Mouse (Mus musculus) limb, embryonic 14.5 days (tissue): ENCODE measurements at regions not wholly inside any gene's neighbourhood (a gene's known extent, or its start where the extent isn't known, plus 50 kb on each side); places are given as distances from the start of the nearest gene placed in this dataset.
"Not testable (repeated sequence)": the region's sequence is repeated elsewhere in the genome, so short reads cannot be mapped to it uniquely, and the experiment has no call there.

Experiments used
- ATAC-seq: fragments of 200-750 bp; cut with Nextera tagmentation; 2 replicates; pipeline ENCODE4 v1.8.0; 2017; ENCODE audit warnings: low read depth, moderate number of reproducible peaks, moderate TSS enrichment; ENCODE audit not compliant: low FRiP score
- DNase-seq: peaks from one replicate; pipeline ENCODE4 v3.0.0-alpha.2; 2015; ENCODE audit warnings: low spot score
- H3K27ac ChIP-seq: fragments of 300-500 bp; sonication (generic); replicated peaks from 2 replicates; pipeline ENCODE4 v1.5.1; 2014; ENCODE audit warnings: low read depth, mild to moderate bottlenecking, low read length, moderate library complexity, mixed read lengths
- H3K27me3 ChIP-seq: fragments of 300-500 bp; sonication (generic); 2 replicates; pipeline ENCODE4 v1.6.1; 2014; ENCODE audit warnings: low read length, mixed read lengths; ENCODE audit not compliant: control insufficient read depth, insufficient read depth
- H3K36me3 ChIP-seq: fragments of 300-500 bp; sonication (generic); 2 replicates; pipeline ENCODE4 v1.6.1; 2014; ENCODE audit warnings: mild to moderate bottlenecking, low read length, moderate library complexity, mixed read lengths; ENCODE audit not compliant: control insufficient read depth, insufficient read depth
- H3K4me1 ChIP-seq: fragments of 300-500 bp; sonication (generic); 2 replicates; pipeline ENCODE4 v1.6.1; 2014; ENCODE audit warnings: antibody characterized with exemption, low read length, mixed read lengths; ENCODE audit not compliant: control insufficient read depth, insufficient read depth
- H3K4me2 ChIP-seq: fragments of 300-500 bp; sonication (generic); replicated peaks from 2 replicates; pipeline ENCODE4 v1.6.1; 2014; ENCODE audit warnings: low read depth, mild to moderate bottlenecking, low read length, moderate library complexity; ENCODE audit not compliant: severe bottlenecking
- H3K4me3 ChIP-seq: fragments of 300-500 bp; sonication (generic); replicated peaks from 2 replicates; pipeline ENCODE4 v1.5.1; 2014; ENCODE audit warnings: low read length
- H3K9ac ChIP-seq: fragments of 300-500 bp; sonication (generic); 2 replicates; pipeline ENCODE4 v1.6.1; 2014; ENCODE audit warnings: mild to moderate bottlenecking, low read depth, low read length, moderate library complexity; ENCODE audit not compliant: severe bottlenecking
- H3K9me3 ChIP-seq: fragments of 300-500 bp; sonication (generic); 2 replicates; pipeline ENCODE4 v1.6.1; 2016; ENCODE audit warnings: low read length; ENCODE audit not compliant: control insufficient read depth
- POLR2A ChIP-seq: fragments of 200-500 bp; IDR thresholded peaks from 2 replicates; pipeline ENCODE4 v1.8.0; 2012; ENCODE audit warnings: inconsistent platforms, mild to moderate bottlenecking, moderate library complexity, borderline replicate concordance; ENCODE audit not compliant: insufficient read depth, insufficient read length; ENCODE audit errors: extremely low read depth
- WGBS: fragments of 180-500 bp; shearing (Covaris S2); extraction: QIAGEN DNeasy Blood & Tissue Kit; methylation state at CpG from one replicate; pipeline ENCODE4 v1.1.7; 2014; 5-methylcytosine and 5-hydroxymethylcytosine counted together

- WGBS, result 9% methylated on average over 2 of the region's 2 CpGs
- Histone ChIP-seq H3K9me3 (no peaks in the 10 kb centered on the region), H3K36me3 (no peaks in the 10 kb centered on the region), H3K27ac (no peak overlapping the region), H3K27me3 (no peaks in the 10 kb centered on the region), H3K4me1 (peaks cover 8% of the 10 kb centered on the region), H3K4me2 (no peak overlapping the region), H3K9ac (no peak overlapping the region), H3K4me3 (no peak overlapping the region)
- DNase-seq (peak; percentile 25), ATAC-seq (no peak)
- no peak for TF ChIP-seq POLR2A
Measured at GRCm38 (mm10) chr16:50027189-50027588, 226.9 kb downstream of the Cd47 start.

GRCm38 (mm10) chr16:50029711-50030110, 229.4 kb downstream of the Cd47 start:
- Histone ChIP-seq H3K27me3 (no peaks in the 10 kb centered on the region), H3K9ac (no peak overlapping the region), H3K27ac (no peak overlapping the region), H3K4me3 (no peak overlapping the region), H3K36me3 (no peaks in the 10 kb centered on the region), H3K4me1 (peaks cover 8% of the 10 kb centered on the region), H3K4me2 (no peak overlapping the region), H3K9me3 (no peaks in the 10 kb centered on the region)
- 89% methylated on average over 1 of the region's 1 CpGs for WGBS
- TF ChIP-seq POLR2A, result no peak
- no peak for ATAC-seq
- no peak for DNase-seq

- H3K4me2 ChIP-seq, DNase-seq, H3K27me3 ChIP-seq, H3K9me3 ChIP-seq, H3K27ac ChIP-seq, H3K4me3 ChIP-seq, H3K4me1 ChIP-seq, H3K36me3 ChIP-seq, ATAC-seq, H3K9ac ChIP-seq: not testable (repeated sequence)
Measured at GRCm38 (mm10) chr16:50030355-50030754, 230.0 kb downstream of the Cd47 start.

- no peaks in the 10 kb centered on the region for H3K9me3 ChIP-seq
- no peak overlapping the region for H3K27ac ChIP-seq
- peaks cover 8% of the 10 kb centered on the region for H3K4me1 ChIP-seq
- H3K9ac ChIP-seq, result no peak overlapping the region
- no peaks in the 10 kb centered on the region for H3K36me3 ChIP-seq
- TF ChIP-seq POLR2A, result no peak
- H3K4me3 ChIP-seq, result no peak overlapping the region
- peak; percentile 13 for DNase-seq
- peak; percentile 9; the same call in 1 of the 2 replicates for ATAC-seq
- H3K4me2 ChIP-seq, result no peak overlapping the region
- no peaks in the 10 kb centered on the region for H3K27me3 ChIP-seq
- WGBS, result 13% methylated on average over 2 of the region's 2 CpGs
Measured at GRCm38 (mm10) chr16:50030905-50031369, 230.6 kb downstream of the Cd47 start.

GRCm38 (mm10) chr16:50032798-50033197, 232.5 kb downstream of the Cd47 start:
- 77% methylated on average over 2 of the region's 2 CpGs for WGBS
- ATAC-seq (no peak), DNase-seq (no peak)
- Histone ChIP-seq H3K36me3 (no peaks in the 10 kb centered on the region), H3K9me3 (no peaks in the 10 kb centered on the region), H3K4me1 (peaks cover 5% of the 10 kb centered on the region), H3K27me3 (no peaks in the 10 kb centered on the region), H3K9ac (no peak overlapping the region), H3K4me3 (no peak overlapping the region), H3K27ac (no peak overlapping the region), H3K4me2 (no peak overlapping the region)
- no peak for TF ChIP-seq POLR2A

- no peak for ATAC-seq
Measured at GRCm38 (mm10) chr16:50036296-50036734, 236.0 kb downstream of the Cd47 start.

More at GRCm38 (mm10) chr16:50036296-50036734, 236.0 kb downstream of the Cd47 start:
- Histone ChIP-seq H3K27ac (no peak overlapping the region), H3K9me3 (no peaks in the 10 kb centered on the region), H3K4me2 (no peak overlapping the region), H3K36me3 (no peaks in the 10 kb centered on the region), H3K27me3 (no peaks in the 10 kb centered on the region), H3K4me3 (no peak overlapping the region), H3K4me1 (no peaks in the 10 kb centered on the region), H3K9ac (no peak overlapping the region)
- DNase-seq, result no peak
- WGBS, result 53% methylated on average over 5 of the region's 5 CpGs
- TF ChIP-seq POLR2A, result no peak
